Mouse (Mus musculus): ENCODE measurements around the gene Pigc.

Pigc gene

GRCm38 (mm10) chr1:161976255-161977182 is 7.5 kb downstream of the Pigc start:
- DNase-seq (ENCODE audit: low spot score), result peak; percentile 36

GRCm38 (mm10) chr1:161977331-161977730 is 8.3 kb downstream of the Pigc start:
- DNase-seq (ENCODE audit: low spot score), result no peak

GRCm38 (mm10) chr1:161978173-161978700 is 9.3 kb downstream of the Pigc start:
- no peak for DNase-seq (ENCODE audit: low spot score)

- no peak for DNase-seq (ENCODE audit: low spot score)
These were observed 10.6 kb downstream of the Pigc start, which contains the start of gene 4930558K02Rik for GRCm38 (mm10) chr1:161979536-161979935. TSS of gene 4930558K02Rik (minus strand) at chr1:161979636.

- no peak for DNase-seq (ENCODE audit: low spot score)
These were observed 11.1 kb downstream of the Pigc start for GRCm38 (mm10) chr1:161980046-161980445.

GRCm38 (mm10) chr1:161980626-161981298 is 11.8 kb downstream of the Pigc start:
- no peak for DNase-seq (ENCODE audit: low spot score)

- DNase-seq (ENCODE audit: low spot score), result no peak
These were observed 14.5 kb downstream of the Pigc start for GRCm38 (mm10) chr1:161983451-161983850.

- no peak for DNase-seq (ENCODE audit: low spot score)
These were observed 15.1 kb downstream of the Pigc start for GRCm38 (mm10) chr1:161983979-161984566.

GRCm38 (mm10) chr1:161990684-161991578 is 21.9 kb downstream of the Pigc start:
- DNase-seq (ENCODE audit: low spot score), result no peak

- DNase-seq (ENCODE audit: low spot score), result no peak
These were observed 22.9 kb downstream of the Pigc start for GRCm38 (mm10) chr1:161991846-161992245.

- DNase-seq (ENCODE audit: low spot score), result no peak
These were observed 23.4 kb downstream of the Pigc start for GRCm38 (mm10) chr1:161992389-161992788.

GRCm38 (mm10) chr1:161998781-161999180 is 29.8 kb downstream of the Pigc start:
- DNase-seq (ENCODE audit: low spot score), result no peak

- no peak for DNase-seq (ENCODE audit: low spot score)
These were observed 30.4 kb downstream of the Pigc start for GRCm38 (mm10) chr1:161999338-161999737.

- no peak for DNase-seq (ENCODE audit: low spot score)
These were observed 30.9 kb downstream of the Pigc start for GRCm38 (mm10) chr1:161999882-162000371.

GRCm38 (mm10) chr1:162001328-162001727 is 32.3 kb downstream of the Pigc start:
- no peak for DNase-seq (ENCODE audit: low spot score)

- no peak for DNase-seq (ENCODE audit: low spot score)
These were observed 34.9 kb downstream of the Pigc start for GRCm38 (mm10) chr1:162003729-162004517.

GRCm38 (mm10) chr1:162004518-162004780 is 35.5 kb downstream of the Pigc start:
- DNase-seq (ENCODE audit: low spot score), result no peak

GRCm38 (mm10) chr1:162004821-162005770 is 36.1 kb downstream of the Pigc start:
- no peak for DNase-seq (ENCODE audit: low spot score)

GRCm38 (mm10) chr1:162006109-162006508 is 37.1 kb downstream of the Pigc start:
- no peak for DNase-seq (ENCODE audit: low spot score)

Data from ovary, postnatal 10 days (tissue).